Mouse (Mus musculus) skeletal muscle tissue, adult 2 months (tissue): ENCODE measurements around the gene Ptprt.

ENCODE experiments used
- DNase-seq: peaks from one replicate; pipeline ENCODE4 v3.0.0-alpha.2; 2012; ENCODE audit warnings: low read depth, low spot score

Gene Ptprt

GRCm38 (mm10) chr2:161704811-161705210 lies 956.1 kb downstream of the Ptprt start:
- no peak for DNase-seq

DNA sequence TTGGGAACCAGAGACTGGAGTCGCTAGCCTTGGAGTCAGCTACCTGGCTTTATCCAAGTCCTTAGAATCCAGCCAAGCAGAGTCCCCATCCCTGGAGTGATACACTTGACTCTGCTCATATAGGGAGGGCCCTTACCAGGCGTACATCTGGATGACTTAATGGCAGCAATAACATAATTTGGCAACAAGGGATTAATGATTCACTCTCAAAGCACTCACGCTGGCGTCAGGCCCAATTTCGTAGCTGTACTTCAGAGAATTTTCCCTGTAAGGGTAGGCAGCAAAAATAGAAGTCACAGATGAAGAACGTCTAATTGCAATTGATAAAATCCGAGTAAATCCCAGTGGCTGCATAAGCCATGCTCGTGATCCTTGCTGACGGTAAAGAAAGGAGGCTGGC lies 956.5 kb downstream of the Ptprt start:
- peak; percentile 14 for DNase-seq

DNA sequence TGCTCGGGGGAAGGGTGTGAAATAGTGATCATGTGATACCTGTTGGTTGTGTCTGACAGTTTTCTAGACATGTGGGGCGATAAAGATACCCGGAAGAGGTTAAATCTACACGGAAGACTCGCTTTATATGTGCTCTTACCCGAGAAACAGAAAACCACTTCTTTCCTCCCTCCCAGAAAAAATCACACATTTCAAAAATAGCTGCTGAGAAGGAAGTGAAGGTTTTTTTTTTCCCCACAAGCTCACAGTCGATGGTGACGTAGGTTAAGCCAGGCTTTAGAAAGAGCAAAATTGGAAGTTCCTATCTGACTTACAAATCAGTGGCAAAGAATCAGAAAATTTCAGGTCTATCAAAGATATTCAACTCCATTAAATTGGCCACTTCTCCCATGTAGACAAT lies 965.1 kb downstream of the Ptprt start:
- no peak for DNase-seq

DNA sequence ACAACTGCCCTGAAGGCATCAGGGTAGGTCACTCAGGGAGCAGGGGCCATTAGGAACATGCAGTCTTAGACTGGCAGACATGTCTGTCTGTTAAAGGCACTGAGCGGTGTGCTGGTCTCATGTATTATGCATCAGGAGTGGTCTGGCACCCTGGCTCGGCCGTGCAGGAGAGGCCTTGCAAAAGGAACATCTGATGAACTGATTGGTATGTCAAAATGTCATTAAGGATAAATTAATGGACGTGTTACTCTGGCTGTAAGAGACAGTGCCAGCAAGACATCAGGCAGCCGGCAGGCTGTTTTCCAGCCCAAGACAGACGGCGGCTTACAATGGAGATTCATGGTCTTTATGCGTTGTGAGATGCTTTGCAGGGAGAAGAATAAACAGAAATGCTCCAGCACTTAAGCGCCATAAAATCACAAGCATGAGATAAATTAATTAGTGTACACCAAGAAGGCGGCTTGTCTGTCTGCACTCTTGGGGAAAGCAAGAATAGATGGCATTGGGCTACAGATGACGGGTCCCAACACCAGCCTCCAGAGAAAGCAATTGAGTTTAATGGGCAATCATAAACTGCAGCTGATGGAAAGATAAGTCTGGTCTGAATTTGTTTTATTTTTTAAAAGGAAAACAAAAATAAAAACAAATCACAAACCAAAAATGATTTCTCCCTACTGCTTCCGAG lies 992.5 kb downstream of the Ptprt start:
- no peak for DNase-seq

DNA sequence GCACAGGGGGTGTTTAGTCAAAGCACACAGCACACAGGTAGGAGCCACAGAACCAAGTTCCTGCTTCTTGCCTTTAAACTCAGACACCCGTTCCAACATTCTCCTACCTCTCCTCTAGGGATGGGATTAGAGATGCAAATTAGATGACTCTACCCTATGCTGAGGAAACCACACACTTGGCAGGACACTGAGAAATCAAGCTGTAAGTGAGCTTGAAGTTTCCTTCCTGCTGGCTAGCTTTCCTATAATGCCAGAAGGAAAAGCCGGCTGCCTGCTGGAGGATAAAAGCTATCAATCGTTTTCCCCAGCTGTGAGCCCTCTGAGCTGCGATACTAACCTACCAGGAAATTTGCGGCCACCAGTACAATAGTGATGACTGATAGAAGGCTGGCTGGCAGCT lies 999.0 kb downstream of the Ptprt start:
- no peak for DNase-seq

DNA sequence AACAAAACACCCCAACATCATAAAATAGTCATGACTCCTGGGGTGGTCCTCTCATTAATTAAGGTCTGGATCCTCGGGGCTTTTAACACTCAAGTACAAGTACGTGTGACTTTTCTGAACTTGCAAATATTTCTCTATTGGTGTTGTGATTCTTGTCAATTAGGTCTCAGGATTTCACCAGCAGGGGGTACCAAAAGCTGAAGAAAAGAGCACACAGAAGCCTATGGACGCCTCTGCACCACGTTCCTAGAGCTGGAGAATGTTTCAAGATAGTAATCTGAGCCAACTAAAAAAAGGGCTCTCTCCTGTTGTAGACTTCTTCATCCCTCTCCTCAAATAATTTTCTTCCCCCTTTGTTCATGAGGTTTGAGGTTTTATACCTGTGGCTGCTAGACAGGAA lies 1000.1 kb downstream of the Ptprt start:
- DNase-seq, result no peak

GRCm38 (mm10) chr2:161657046-161657445 lies 1003.9 kb downstream of the Ptprt start:
- no peak for DNase-seq

DNA sequence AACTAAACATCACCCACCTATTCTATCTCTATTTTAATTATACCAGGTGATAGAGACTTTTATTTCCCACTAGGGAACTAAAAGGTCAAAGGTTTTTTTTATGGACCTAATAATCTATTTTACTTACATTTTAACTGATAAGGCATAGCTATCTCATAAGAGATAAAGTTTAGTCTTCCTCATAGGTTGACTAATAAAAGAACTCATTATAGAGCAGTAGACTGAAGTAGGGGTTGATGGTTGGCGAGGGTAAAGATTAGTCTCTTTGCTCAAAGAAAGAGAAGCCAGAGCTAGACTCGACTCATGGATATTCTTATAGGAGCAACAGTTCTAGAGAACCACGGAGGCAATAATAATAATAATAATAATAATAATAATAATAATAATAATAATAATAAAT lies 1004.3 kb downstream of the Ptprt start:
- no peak for DNase-seq

DNA sequence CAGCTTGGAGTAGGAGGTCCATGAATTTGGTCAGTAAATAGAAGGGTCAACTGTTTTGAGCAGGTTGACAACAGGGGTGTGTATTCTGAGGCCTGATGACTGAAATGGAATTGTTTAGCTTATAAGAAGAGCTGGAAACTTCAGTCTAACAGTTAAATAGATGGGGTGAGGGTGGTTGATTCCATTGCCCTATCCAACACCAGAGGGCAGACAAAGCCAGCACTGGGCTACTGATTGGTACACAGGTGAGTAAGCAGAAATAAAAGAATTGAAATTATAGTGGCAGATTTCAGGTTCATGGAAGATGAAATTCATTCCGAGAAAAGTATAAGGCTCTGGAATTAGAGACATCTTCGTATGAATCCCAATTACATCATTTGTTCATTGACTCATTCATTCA lies 1020.1 kb downstream of the Ptprt start:
- no peak for DNase-seq

DNA sequence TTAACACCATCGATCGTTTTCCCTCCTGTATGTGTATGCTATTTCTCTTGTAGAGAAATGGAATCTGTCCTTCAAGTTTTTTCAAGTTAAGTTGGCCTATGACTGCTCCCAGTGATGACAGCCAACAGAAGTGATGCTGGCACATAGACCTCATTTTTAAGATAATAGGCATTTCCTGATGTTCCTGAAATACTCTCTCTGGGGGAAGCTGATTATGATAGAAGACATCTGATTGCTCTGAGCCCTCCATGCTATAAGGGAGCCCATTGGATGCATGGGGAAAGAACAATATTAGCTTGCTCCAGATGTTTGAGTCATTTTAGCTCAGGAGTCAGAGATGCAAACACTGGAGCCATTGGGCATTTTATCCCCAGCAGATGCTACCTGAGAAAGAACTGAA lies 1026.9 kb downstream of the Ptprt start:
- no peak for DNase-seq

- no peak for DNase-seq
These were observed 1035.1 kb downstream of the Ptprt start for GRCm38 (mm10) chr2:161625896-161626295.

- DNase-seq, result no peak
These were observed 1052.5 kb downstream of the Ptprt start for GRCm38 (mm10) chr2:161608401-161608800.

DNA sequence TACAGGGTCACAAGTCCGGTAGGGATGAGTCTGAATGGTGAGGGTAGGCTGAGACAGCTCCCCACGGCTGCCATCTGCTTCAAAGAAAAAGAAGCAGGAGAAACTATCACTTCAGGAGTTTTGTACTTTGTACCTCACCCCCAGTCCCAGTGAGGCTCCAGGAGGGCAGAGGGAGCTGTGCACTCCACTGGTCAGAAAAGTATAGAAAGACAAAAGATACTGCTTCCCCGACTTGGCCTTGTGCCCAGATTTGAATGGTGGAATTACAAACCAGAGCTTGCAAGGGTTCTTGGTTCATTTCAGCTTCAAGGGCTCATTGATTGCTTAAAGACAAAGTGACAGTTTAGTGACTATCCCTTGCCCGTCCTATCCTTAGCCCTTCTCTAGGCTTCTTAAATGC lies 1053.6 kb downstream of the Ptprt start:
- DNase-seq, result no peak

DNA sequence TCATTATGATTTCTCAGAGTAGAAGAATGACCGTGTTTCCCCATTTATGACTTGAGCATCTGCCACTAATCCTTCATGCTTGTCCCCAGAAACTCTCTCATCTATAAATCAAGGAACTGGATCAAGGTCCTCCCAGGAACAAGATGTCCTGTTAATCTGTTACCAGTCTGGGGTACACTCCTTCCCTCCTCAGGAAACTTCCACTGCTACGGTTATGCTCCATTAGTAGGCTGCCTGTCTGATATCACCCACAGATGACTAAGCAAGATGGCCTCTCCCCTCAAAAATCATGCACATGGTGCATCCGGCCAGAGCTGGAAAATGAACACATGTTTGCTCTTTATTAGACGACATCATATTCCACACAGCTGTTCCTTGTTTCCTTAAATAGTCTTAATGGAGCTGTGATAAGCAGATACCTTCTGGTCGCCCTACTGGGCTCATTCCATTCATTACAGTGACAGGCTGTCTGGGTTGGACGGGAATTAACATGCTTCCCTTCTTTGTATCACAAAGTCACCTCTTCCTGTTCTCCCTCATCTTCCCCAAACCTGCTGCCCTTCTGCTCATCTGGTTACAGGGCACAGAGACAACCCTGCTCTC lies 1060.6 kb downstream of the Ptprt start:
- DNase-seq, result no peak

DNA sequence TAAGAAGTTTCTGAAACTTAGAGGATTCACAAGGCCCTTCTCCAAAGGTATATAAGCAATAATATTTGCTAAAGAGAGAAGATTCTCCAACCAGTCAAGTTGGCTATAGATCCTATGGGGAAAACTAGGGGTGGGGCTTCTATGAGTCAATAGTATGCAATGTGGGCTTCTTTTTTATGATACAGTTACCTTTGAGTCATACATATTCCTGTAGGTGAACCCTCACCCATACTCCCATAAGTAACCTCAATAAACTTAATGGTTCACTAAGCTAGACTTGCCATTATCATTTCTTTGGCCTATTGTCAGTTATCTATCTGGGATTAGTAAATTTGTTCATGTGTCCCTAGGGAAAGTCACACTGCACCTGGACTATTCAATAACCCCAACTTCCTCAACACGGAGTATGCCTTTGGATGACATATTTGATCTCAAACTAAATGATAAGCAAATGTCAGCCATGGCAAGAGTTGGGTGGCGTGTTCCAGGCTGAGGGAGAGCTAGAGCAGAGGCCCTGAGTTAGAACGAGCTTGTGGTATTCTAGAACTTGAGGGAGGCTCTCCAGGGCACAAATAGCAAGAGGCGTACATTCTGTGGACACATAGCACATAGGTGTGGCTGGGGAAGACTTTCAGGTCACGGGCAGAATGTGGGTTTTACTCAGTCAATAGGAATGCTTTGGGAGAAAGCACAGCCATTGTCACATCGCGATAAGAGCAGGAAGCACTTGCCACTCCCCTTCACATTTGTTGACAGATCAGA lies 1067.4 kb downstream of the Ptprt start:
- DNase-seq, result no peak

DNA sequence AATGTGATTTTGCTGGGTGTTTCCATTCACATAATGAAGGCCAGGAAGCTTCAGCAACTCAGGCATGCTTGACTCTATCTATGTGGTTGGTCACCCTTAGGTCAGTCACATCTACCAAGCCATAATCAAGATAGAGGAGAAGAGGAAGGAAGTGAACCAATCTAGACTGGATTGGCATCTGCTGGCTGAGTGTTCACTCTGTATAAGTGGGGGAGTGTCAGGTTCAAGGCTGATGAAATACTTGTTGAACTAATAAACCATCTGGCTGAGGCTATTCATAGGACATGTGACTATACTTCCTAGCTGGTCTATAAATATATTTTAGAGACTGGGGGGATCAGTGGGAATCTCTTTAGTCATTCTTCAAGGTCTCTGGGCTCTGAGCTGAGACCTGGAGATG lies 1086.5 kb downstream of the Ptprt start:
- DNase-seq, result no peak

DNA sequence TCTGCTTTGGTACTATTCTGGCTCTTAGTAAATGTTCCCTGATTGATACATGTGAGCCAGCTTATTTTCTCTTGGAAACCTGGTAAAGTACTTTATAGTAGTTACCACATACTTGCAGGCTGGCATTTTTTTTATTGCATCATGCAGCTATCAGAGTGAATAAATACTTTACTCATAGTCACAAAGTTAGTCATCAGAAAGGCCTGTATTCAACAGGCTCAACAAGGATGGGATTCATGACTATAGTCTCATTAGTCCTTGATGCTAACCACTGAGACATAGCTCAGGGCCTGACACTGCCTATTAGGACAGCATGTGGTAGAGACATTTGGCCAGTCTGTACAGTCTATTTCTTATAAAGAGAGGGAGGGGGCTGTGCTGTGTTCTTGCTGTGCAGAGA lies 1088.7 kb downstream of the Ptprt start:
- no peak for DNase-seq

- DNase-seq, result peak; percentile 79
These were observed 1090.5 kb downstream of the Ptprt start for GRCm38 (mm10) chr2:161570236-161570995.

DNA sequence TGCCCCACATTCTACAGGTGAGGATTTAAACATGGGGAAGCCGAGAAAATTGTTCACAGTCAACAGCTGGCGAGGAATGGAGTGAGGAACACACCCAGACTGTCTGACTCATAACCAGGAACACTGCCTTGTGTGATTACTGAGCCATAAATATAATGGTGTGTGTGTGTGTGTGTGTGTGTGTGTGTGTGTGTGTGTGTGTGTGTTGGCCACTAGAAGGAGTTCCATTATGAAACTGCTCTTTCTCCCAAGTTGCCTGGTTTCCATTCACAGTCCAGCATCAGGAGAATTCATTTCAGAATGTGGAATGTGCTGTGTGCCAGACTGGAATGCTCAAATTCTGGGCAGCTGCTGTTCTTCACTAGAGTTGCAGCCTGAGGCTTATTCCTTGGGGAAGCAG lies 1099.4 kb downstream of the Ptprt start:
- DNase-seq, result peak; percentile 51

DNA sequence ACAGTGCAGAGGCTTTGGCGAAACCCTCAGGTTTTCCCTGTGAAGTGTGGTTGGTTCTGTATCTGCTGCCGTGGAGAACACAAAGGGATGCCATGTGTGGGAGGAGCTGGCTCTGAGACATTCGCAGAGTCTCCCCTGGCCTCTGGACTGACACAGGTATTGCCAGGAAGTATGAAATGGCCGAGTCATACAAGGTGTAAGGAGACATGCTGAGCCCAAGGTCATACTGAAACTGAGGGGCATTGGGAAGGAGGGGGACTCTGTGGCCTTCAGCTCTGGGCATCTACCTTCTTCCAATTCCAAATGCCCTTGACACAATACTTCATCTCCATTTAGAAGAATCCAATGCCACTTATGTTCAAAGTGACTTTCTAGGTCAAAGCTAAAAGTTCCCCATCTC lies 1103.1 kb downstream of the Ptprt start:
- no peak for DNase-seq

GRCm38 (mm10) chr2:161553651-161554050 lies 1107.3 kb downstream of the Ptprt start:
- DNase-seq, result no peak

DNA sequence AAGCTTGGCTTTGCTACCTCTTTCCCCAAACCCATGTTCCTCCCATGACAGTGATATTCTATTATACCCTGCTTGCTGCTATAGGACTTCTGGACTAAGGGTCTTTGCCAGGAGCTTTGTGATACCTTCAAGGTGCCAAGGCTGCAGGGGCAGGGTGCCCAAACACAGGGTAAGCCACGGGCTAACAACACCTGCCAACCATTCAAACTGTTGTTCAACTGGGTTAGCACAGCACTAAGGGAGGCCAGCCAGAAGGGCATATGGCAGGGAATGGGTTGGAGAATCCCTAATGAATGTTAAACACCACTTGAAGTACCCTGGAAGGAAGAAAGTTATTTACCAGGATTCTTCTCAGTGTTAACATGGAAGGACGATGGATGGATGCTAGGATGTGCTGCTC lies 1108.9 kb downstream of the Ptprt start:
- no peak for DNase-seq
